Mouse (Mus musculus) forebrain, embryonic 10.5 days (tissue): Measurements from ENCODE around the gene Sfxn5. TPM values are rescaled to one million over a fixed set of nuclear protein-coding genes. Genes with fewer than 3 reads are reported as not detected.

Source experiments
- DNase-seq: peaks from one replicate; pipeline ENCODE4 v3.0.0-alpha.2; 2017; ENCODE audit warnings: low spot score; ENCODE audit errors: extremely low spot score
- H3K27ac ChIP-seq: fragments of 300-500 bp; sonication (generic); 2 replicates; pipeline ENCODE4 v1.5.1; 2016; ENCODE audit warnings: mild to moderate bottlenecking
- H3K27me3 ChIP-seq: fragments of 300-500 bp; sonication (generic); 2 replicates; pipeline ENCODE4 v1.6.1; 2016; ENCODE audit warnings: mild to moderate bottlenecking; ENCODE audit not compliant: poor library complexity, severe bottlenecking
- H3K36me3 ChIP-seq: fragments of 300-500 bp; sonication (generic); replicated peaks from 2 replicates; pipeline ENCODE4 v1.6.1; 2016; ENCODE audit warnings: mild to moderate bottlenecking, moderate library complexity
- H3K4me1 ChIP-seq: fragments of 300-500 bp; sonication (generic); 2 replicates; pipeline ENCODE4 v1.6.1; 2016
- H3K4me3 ChIP-seq: fragments of 300-500 bp; sonication (generic); 2 replicates; pipeline ENCODE4 v1.5.1; 2016; ENCODE audit warnings: mild to moderate bottlenecking, moderate library complexity
- H3K9me3 ChIP-seq: fragments of 300-500 bp; sonication (generic); 2 replicates; pipeline ENCODE4 v1.6.1; 2016; ENCODE audit warnings: mild to moderate bottlenecking, moderate library complexity
- WGBS: fragments of 180-500 bp; shearing (Covaris S2); methylation state at CpG from one replicate; pipeline ENCODE4 v1.1.7; 2016; 5-methylcytosine and 5-hydroxymethylcytosine counted together
- polyA plus RNA-seq: library from polyadenylated mRNA; unstranded; fragments of >200 nt; fragmentation: Nextera tagmentation; extraction: Ambion mirVana; gene quantifications from 2 replicates; pipeline ENCODE4 v1.2.1, GENCODE M21; 2016

Sfxn5 gene
- polyA plus RNA-seq, 1 experiment from 2014 or later = 14.3 TPM

DNA sequence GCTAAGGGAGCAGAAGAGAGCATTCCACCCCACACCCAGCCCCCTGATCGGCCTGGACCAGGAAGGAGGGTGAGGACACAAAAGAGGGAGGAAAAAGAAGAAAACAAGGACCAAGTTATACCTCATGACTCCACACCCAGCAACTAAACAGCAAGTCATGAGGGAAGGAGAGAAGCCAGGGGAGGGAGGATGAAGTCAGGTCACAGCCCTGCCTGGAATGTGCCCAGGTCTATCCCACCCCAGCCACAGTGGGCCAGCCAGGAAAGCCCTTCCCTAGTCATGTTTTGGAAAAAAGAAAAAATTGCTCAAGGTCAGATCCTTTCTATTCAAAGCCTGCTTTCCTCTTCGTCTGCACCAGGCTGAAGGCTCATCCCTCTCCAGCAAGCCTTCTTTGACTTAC lies 39.3 kb upstream of the Sfxn5 start:
- Histone ChIP-seq H3K27ac (no peak overlapping the region), H3K9me3 (no peaks in the 10 kb centered on the region), H3K36me3 (no peaks in the 10 kb centered on the region), H3K4me1 (peaks cover 16% of the 10 kb centered on the region), H3K27me3 (peaks cover 70% of the 10 kb centered on the region), H3K4me3 (no peak overlapping the region)
- WGBS = 84% methylated on average over 2 of the region's 2 CpGs
- DNase-seq = no peak

- Histone ChIP-seq H3K27ac (no peak overlapping the region), H3K4me1 (peaks cover 16% of the 10 kb centered on the region), H3K27me3 (peaks cover 64% of the 10 kb centered on the region), H3K36me3 (no peaks in the 10 kb centered on the region), H3K9me3 (no peaks in the 10 kb centered on the region), H3K4me3 (no peak overlapping the region)
- WGBS = 87% methylated on average over 6 of the region's 6 CpGs
- no peak for DNase-seq
These were observed 38.7 kb upstream of the Sfxn5 start for GRCm38 (mm10) chr6:85371859-85372405.

GRCm38 (mm10) chr6:85370666-85371430 lies 37.6 kb upstream of the Sfxn5 start:
- Histone ChIP-seq H3K4me3 (no peak overlapping the region), H3K27me3 (peaks cover 53% of the 10 kb centered on the region), H3K27ac (no peak overlapping the region), H3K36me3 (no peaks in the 10 kb centered on the region), H3K4me1 (peaks cover 22% of the 10 kb centered on the region), H3K9me3 (no peaks in the 10 kb centered on the region)
- WGBS = 90% methylated on average over 9 of the region's 9 CpGs
- no peak for DNase-seq

DNA sequence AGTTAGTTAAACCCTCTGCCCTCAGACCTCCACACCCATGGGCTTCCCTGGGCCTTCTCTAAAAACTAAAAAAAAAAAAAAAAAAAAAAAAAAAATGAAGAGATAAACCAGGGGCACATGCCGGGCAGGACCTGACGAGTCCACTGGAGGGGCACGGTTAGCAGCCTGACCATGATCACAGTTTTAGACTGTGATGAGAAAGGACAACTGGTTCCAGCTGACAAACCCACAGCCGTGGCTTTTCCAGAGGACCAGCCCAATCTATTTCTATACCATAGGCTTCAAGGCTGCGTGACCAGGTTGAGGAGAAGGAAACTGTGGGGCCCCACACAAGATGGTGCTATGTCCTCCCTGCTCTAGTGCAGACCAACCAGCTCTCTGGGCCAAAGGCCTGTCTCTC lies 36.8 kb upstream of the Sfxn5 start:
- Histone ChIP-seq H3K4me3 (no peak overlapping the region), H3K27ac (no peak overlapping the region), H3K9me3 (no peaks in the 10 kb centered on the region), H3K36me3 (no peaks in the 10 kb centered on the region), H3K4me1 (peaks cover 20% of the 10 kb centered on the region), H3K27me3 (peaks cover 45% of the 10 kb centered on the region)
- DNase-seq = no peak
- WGBS = 86% methylated on average over 5 of the region's 5 CpGs

GRCm38 (mm10) chr6:85369181-85369860 lies 36.1 kb upstream of the Sfxn5 start:
- Histone ChIP-seq H3K4me3 (no peak overlapping the region), H3K36me3 (no peaks in the 10 kb centered on the region), H3K27me3 (peaks cover 42% of the 10 kb centered on the region), H3K9me3 (no peaks in the 10 kb centered on the region), H3K27ac (no peak overlapping the region), H3K4me1 (peaks cover 15% of the 10 kb centered on the region)
- no peak for DNase-seq
- WGBS = 92% methylated on average over 5 of the region's 5 CpGs

DNA sequence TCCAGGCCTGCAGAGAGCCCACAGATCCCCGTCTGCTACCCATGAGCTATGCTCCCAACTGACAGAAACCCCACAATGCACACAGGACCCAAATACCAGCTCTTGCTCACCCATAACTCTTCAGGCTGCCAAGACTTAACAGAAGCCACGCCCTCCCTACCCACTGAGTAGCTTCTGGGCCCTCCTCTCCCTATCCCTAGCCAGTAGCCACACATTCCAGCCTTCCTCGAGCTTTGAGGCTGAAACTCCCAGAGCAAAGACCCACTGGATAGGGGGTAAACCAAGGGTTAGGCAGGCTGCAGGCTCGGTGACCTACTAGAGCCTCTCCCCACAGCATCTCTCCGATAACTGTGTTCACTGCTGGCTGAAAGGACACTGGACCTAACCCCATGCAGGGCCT lies 35.5 kb upstream of the Sfxn5 start:
- Histone ChIP-seq H3K4me3 (no peak overlapping the region), H3K27ac (no peak overlapping the region), H3K9me3 (no peaks in the 10 kb centered on the region), H3K27me3 (peaks cover 36% of the 10 kb centered on the region), H3K4me1 (peaks cover 9% of the 10 kb centered on the region), H3K36me3 (no peaks in the 10 kb centered on the region)
- no peak for DNase-seq
- WGBS = 63% methylated on average over 5 of the region's 5 CpGs

- no peaks in the 10 kb centered on the region for H3K36me3 ChIP-seq
- WGBS = 81% methylated on average over 1 of the region's 1 CpGs
- peaks cover 6% of the 10 kb centered on the region; the same call in 1 of the 2 replicates for H3K4me1 ChIP-seq
- no peak for DNase-seq
- peaks cover 31% of the 10 kb centered on the region for H3K27me3 ChIP-seq
- no peak overlapping the region for H3K27ac ChIP-seq
- no peaks in the 10 kb centered on the region for H3K9me3 ChIP-seq
- no peak overlapping the region for H3K4me3 ChIP-seq
These were observed 34.9 kb upstream of the Sfxn5 start for GRCm38 (mm10) chr6:85368166-85368565.

GRCm38 (mm10) chr6:85366387-85366786 lies 33.2 kb upstream of the Sfxn5 start:
- Histone ChIP-seq H3K4me1 (peaks cover 6% of the 10 kb centered on the region; the same call in 1 of the 2 replicates), H3K4me3 (no peak overlapping the region), H3K36me3 (no peaks in the 10 kb centered on the region), H3K27ac (no peak overlapping the region), H3K27me3 (peaks cover 13% of the 10 kb centered on the region), H3K9me3 (no peaks in the 10 kb centered on the region)
- DNase-seq = no peak
- 72% methylated on average over 1 of the region's 1 CpGs for WGBS

DNA sequence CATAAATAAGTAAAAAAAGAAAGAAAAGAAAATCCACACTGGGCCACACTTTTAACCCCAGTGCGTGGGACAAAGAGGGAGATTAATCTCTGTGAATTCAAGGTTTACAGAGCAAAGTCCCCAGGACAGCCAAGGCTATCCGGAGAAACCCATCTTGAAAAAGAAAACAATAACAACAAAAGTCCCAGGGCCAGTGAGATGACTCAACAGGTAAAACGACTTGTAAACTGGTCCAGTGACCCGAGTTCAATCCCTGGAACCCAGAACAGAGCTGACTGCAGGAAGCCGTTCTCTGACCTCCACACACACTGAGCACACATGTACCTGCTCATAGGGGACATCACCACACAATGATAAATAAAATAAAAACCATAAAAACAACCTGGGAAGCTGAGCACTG lies 31.2 kb upstream of the Sfxn5 start:
- Histone ChIP-seq H3K27ac (no peak overlapping the region), H3K27me3 (no peaks in the 10 kb centered on the region), H3K4me1 (peaks cover 6% of the 10 kb centered on the region; the same call in 1 of the 2 replicates), H3K36me3 (no peaks in the 10 kb centered on the region), H3K9me3 (no peaks in the 10 kb centered on the region), H3K4me3 (no peak overlapping the region)
- WGBS = 77% methylated on average over 5 of the region's 5 CpGs
- DNase-seq = no peak

DNA sequence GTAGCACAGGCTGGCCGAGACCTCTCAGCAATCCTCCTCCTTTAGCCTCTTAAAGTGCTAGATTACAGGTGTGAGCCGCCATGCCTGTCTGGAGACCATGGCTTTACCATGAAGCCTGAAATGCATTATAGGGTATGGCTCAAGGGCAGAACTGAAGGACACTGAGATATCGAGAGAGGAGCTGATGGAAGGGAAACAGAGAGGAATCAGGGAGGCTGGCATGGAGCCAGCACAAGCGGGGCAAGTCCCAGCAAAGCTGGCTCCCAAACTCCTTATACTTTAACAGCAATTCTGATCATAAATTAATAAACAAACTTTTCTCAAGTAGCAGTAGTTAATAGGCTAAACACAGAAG lies 30.7 kb upstream of the Sfxn5 start:
- Histone ChIP-seq H3K4me1 (peaks cover 6% of the 10 kb centered on the region; the same call in 1 of the 2 replicates), H3K36me3 (no peaks in the 10 kb centered on the region), H3K27ac (no peak overlapping the region), H3K27me3 (no peaks in the 10 kb centered on the region), H3K9me3 (no peaks in the 10 kb centered on the region), H3K4me3 (no peak overlapping the region)
- WGBS = 93% methylated on average over 4 of the region's 4 CpGs
- DNase-seq = no peak

DNA sequence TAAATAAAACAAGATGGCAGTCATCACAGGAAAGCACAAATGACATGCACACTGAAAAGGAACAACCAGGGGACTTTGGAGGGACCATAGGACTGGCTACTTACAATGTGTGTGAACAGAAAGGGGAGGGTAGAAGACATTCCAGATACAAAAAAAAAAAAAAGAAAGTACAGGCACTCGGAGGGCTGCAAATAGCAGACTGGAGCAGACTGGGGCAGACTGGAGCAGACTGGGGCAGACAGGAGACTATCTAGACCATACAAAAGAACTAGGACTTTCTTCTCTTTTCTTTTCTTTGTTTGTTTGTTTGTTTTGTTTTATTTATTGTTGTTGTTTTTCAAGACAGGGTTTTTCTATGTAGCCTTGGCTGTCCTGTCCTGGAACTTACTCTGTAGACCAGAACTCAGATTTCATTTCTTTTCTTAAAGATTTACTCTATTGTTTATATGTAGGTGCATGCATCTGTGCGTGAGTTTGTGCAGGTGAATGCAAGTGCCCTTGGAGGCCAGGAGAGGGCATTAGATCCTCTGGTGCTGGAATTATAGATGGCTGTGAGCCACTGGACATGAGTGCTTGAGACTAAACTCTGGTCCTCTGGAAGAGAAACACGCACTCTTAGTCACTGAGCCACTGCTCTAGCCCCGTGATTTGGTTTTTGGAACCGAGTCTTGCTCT lies 30.1 kb upstream of the Sfxn5 start:
- H3K4me3 ChIP-seq = no peak overlapping the region
- no peaks in the 10 kb centered on the region for H3K9me3 ChIP-seq
- no peaks in the 10 kb centered on the region for H3K27me3 ChIP-seq
- no peak overlapping the region for H3K27ac ChIP-seq
- H3K4me1 ChIP-seq = peaks cover 6% of the 10 kb centered on the region; the same call in 1 of the 2 replicates
- no peaks in the 10 kb centered on the region for H3K36me3 ChIP-seq
- WGBS = 93% methylated on average over 5 of the region's 5 CpGs
- no peak for DNase-seq

DNA sequence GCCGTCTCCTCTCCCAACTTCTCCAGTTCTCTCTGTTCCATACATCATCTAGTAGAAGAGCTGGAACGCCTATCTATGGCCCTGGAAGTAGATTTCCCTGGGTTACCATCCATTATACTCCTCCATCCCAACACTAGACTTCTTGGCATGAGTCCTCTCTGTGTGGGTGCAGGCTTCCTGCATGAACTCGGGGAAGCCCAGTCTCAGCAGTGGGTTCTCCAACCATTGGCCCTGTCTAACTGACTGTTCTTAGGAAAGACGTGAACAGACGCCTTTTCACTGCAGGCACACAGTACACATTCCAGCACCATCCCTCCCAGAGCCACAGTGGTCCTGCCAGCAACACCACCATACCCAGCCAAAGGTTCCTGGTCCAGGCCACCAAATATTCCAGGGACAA lies 29.4 kb upstream of the Sfxn5 start:
- Histone ChIP-seq H3K36me3 (no peaks in the 10 kb centered on the region), H3K27me3 (no peaks in the 10 kb centered on the region), H3K9me3 (no peaks in the 10 kb centered on the region), H3K4me3 (no peak overlapping the region), H3K27ac (no peak overlapping the region), H3K4me1 (peaks cover 6% of the 10 kb centered on the region; the same call in 1 of the 2 replicates)
- DNase-seq = no peak
- WGBS = 78% methylated on average over 5 of the region's 5 CpGs

- WGBS = 86% methylated on average over 5 of the region's 5 CpGs
- Histone ChIP-seq H3K27me3 (no peaks in the 10 kb centered on the region), H3K36me3 (no peaks in the 10 kb centered on the region), H3K4me3 (no peak overlapping the region), H3K4me1 (no peaks in the 10 kb centered on the region), H3K27ac (no peak overlapping the region), H3K9me3 (no peaks in the 10 kb centered on the region)
- no peak for DNase-seq
These were observed 27.1 kb upstream of the Sfxn5 start for GRCm38 (mm10) chr6:85360311-85360710.
